Mouse (Mus musculus): ENCODE measurements at regions not wholly inside any gene's neighbourhood (a gene's known extent, or its start where the extent isn't known, plus 50 kb on each side); places are given as distances from the start of the nearest gene placed in this dataset.

DNA sequence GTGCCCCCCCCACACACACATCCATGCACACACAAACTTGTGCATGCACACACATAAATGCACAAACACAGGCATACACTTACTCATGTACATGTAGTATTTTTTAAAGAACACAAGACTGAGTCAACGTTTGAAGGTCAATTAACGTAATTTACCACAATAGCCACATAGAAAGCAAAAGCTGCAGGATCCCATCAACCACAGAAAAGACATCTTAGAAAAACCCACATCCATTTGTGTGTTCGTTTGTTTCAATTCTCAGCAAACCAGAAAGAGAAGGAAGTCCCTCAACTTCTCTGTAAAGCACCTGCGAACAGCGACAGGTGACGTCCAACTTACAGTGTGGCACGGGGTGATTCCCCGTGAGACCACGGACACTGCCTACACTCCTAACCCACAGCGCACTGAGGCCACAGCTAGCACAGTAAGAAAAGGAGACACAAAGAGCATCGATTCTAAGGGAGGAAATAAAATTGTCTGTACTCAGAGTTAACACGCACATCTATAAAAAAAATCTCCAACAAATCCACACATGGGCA, 53.8 kb downstream of the Dio3 start:
- H3K4me1 ChIP-seq (replicated peaks; ENCODE audit: low read depth, low read length) = no peaks in the 10 kb centered on the region
- no peaks in the 10 kb centered on the region for H3K36me3 ChIP-seq (ENCODE audit: insufficient read depth, low read length)
- peaks cover 52% of the 10 kb centered on the region for H3K9me3 ChIP-seq (ENCODE audit: low read length)
- no peak overlapping the region for H3K4me3 ChIP-seq (replicated peaks; ENCODE audit: low read length)
- TF ChIP-seq CTCF (conservative IDR thresholded peaks at IDR 0.05; ENCODE audit: low read length) = no peak
- no peak for TF ChIP-seq NANOG (IDR thresholded peaks at IDR 0.05; ENCODE audit: borderline replicate concordance, low read length)
- TF ChIP-seq POU5F1 (IDR thresholded peaks at IDR 0.05; ENCODE audit: borderline replicate concordance, low read length) = no peak
- 0 out of 2 replicates have a peak, but pooled peaks cover 4% of the 10 kb centered on the region for H3K27me3 ChIP-seq (ENCODE audit: insufficient read depth, low read length)

DNA sequence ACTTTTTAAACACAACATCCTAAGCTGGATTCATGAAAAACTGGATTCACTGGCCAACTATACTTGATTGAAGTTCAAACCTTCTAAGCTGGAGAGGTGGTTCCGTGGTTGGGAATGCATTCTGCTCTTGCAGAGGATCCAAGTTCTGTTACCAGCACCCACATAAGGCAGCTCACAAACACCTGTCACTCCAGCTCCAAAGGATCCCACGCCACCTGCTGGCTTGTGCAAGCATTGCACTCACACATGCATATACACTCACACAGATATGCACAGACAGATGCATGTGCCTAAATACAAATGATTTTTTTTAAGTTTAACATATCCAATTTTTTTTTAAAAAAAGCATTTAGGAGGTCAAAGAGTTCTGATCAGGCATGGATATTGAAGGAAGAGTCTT, 55.7 kb downstream of the Dio3 start:
- Histone ChIP-seq H3K4me3 (replicated peaks; ENCODE audit: low read length) (no peak overlapping the region), H3K36me3 (ENCODE audit: insufficient read depth, low read length) (no peaks in the 10 kb centered on the region), H3K4me1 (replicated peaks; ENCODE audit: low read depth, low read length) (no peaks in the 10 kb centered on the region), H3K27me3 (ENCODE audit: insufficient read depth, low read length) (no peaks in the 10 kb centered on the region), H3K9me3 (ENCODE audit: low read length) (peaks cover 52% of the 10 kb centered on the region)
- TF ChIP-seq POU5F1 (IDR thresholded peaks at IDR 0.05; ENCODE audit: borderline replicate concordance, low read length) = no peak
- TF ChIP-seq NANOG (IDR thresholded peaks at IDR 0.05; ENCODE audit: borderline replicate concordance, low read length) = no peak
- TF ChIP-seq CTCF (conservative IDR thresholded peaks at IDR 0.05; ENCODE audit: low read length) = peak; percentile 48

DNA sequence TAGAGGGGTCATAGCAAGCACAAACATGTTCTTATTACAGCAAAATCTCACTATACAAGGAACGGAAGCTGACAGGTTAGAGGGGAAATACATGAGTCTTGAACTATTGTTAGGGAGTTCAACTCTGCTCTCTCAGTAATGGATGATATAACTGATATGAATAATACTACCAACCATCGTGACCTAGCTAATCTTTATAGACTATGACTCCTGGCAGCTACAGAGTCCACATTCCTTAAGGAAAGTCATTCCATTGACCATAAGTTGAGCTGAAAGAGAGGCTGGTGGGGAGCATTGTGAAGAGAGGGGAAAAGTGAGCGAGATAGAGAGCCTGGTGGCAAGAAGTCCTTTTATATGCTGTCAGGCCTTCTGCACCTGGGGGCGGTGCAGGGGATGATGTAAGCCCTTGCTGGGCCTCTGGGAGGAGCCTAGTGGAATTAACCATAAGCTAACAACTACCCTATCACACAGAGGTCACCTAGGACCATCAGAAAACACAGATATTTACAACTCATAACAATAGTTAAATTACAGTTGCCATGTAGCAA, 65.5 kb downstream of the Dio3 start:
- H3K36me3 ChIP-seq (ENCODE audit: insufficient read depth, low read length) = no peaks in the 10 kb centered on the region
- H3K4me3 ChIP-seq (replicated peaks; ENCODE audit: low read length) = no peak overlapping the region
- H3K27me3 ChIP-seq (ENCODE audit: insufficient read depth, low read length) = no peaks in the 10 kb centered on the region
- H3K9me3 ChIP-seq (ENCODE audit: low read length) = peaks cover 29% of the 10 kb centered on the region
- TF ChIP-seq NANOG (IDR thresholded peaks at IDR 0.05; ENCODE audit: borderline replicate concordance, low read length) = no peak
- no peak for TF ChIP-seq CTCF (conservative IDR thresholded peaks at IDR 0.05; ENCODE audit: low read length)
- TF ChIP-seq POU5F1 (IDR thresholded peaks at IDR 0.05; ENCODE audit: borderline replicate concordance, low read length) = no peak
- peaks cover 10% of the 10 kb centered on the region for H3K4me1 ChIP-seq (replicated peaks; ENCODE audit: low read depth, low read length)

DNA sequence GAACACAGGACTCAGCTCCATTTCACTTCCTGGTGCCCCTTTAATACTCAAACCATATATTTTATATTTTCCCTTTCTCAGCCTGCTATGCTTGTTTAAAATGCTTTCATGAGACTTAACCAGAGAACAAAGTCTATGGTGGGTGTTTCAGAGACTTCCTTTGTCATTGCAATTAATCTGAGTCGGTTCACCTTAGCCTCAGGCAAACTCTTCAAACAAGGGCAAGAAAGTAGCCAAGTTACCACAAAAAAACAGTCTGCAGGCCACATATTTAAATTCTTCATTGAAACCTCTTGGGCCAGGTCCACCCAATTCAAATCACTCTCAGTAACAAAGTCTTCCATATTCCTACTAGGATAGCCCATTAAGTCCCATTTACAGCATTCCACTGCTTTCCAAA, 70.8 kb downstream of the Dio3 start:
- TF ChIP-seq NANOG (IDR thresholded peaks at IDR 0.05; ENCODE audit: borderline replicate concordance, low read length) (no peak), CTCF (conservative IDR thresholded peaks at IDR 0.05; ENCODE audit: low read length) (no peak), POU5F1 (IDR thresholded peaks at IDR 0.05; ENCODE audit: borderline replicate concordance, low read length) (no peak)
- Histone ChIP-seq H3K36me3 (ENCODE audit: insufficient read depth, low read length) (no peaks in the 10 kb centered on the region), H3K4me1 (replicated peaks; ENCODE audit: low read depth, low read length) (peaks cover 36% of the 10 kb centered on the region), H3K9me3 (ENCODE audit: low read length) (peaks cover 11% of the 10 kb centered on the region; the same call in 1 of the 2 replicates), H3K4me3 (replicated peaks; ENCODE audit: low read length) (no peak overlapping the region), H3K27me3 (ENCODE audit: insufficient read depth, low read length) (no peaks in the 10 kb centered on the region)

DNA sequence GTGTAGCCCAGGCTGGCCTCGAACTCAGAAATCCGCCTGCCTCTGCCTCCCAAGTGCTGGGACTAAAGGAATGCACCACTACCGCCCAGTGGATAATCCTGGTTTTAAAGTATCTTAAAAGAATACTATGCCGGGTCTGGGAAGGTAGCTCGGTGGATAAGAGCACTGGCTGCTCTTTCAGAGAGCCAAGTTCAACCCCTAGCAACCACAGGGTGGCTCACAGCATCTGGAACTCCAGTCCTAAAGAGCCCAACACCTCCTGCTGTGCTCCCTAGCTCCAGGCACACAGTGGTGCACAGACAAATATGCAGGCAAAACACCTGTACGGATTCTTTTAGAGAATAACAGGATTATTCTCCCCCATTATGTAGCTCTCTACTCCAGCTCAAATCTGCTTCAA, 77.0 kb downstream of the Dio3 start:
- TF ChIP-seq CTCF (conservative IDR thresholded peaks at IDR 0.05; ENCODE audit: low read length) = no peak
- TF ChIP-seq POU5F1 (IDR thresholded peaks at IDR 0.05; ENCODE audit: borderline replicate concordance, low read length) = no peak

DNA sequence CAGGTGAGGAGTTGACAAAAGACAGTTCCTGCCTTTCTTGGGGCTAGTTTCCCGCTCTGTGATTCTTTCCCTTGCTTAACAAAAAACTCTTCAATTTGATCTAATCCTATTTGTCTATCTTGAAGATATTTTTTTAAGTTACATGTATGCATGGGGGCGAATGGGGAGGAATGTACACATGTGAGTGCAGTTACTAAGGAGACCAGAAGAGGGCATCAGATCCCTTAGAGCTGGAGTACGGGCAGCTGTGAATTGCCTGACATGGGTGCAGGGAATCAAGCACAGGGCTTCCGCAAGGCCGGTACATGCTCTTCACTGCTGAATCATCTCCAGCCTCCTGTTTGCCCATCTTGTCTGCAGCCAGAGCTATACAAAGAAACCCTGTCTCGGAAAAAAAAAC, 79.8 kb upstream of the Ppp2r5c start:
- H3K27me3 ChIP-seq (ENCODE audit: insufficient read depth, low read length) = peaks cover 15% of the 10 kb centered on the region
- peaks cover 10% of the 10 kb centered on the region for H3K4me1 ChIP-seq (replicated peaks; ENCODE audit: low read depth, low read length)
- no peaks in the 10 kb centered on the region for H3K36me3 ChIP-seq (ENCODE audit: insufficient read depth, low read length)
- TF ChIP-seq CTCF (conservative IDR thresholded peaks at IDR 0.05; ENCODE audit: low read length) = peak; percentile 54
- no peak for TF ChIP-seq POU5F1 (IDR thresholded peaks at IDR 0.05; ENCODE audit: borderline replicate concordance, low read length)
- peaks cover 10% of the 10 kb centered on the region for H3K9me3 ChIP-seq (ENCODE audit: low read length)
- H3K4me3 ChIP-seq (replicated peaks; ENCODE audit: low read length) = no peak overlapping the region

More for the DNA sequence above, 77.0 kb downstream of the Dio3 start:
- no peaks in the 10 kb centered on the region for H3K27me3 ChIP-seq (ENCODE audit: insufficient read depth, low read length)
- H3K9me3 ChIP-seq (ENCODE audit: low read length) = no peaks in the 10 kb centered on the region
- no peak overlapping the region for H3K4me3 ChIP-seq (replicated peaks; ENCODE audit: low read length)
- H3K36me3 ChIP-seq (ENCODE audit: insufficient read depth, low read length) = no peaks in the 10 kb centered on the region
- peaks cover 16% of the 10 kb centered on the region for H3K4me1 ChIP-seq (replicated peaks; ENCODE audit: low read depth, low read length)

DNA sequence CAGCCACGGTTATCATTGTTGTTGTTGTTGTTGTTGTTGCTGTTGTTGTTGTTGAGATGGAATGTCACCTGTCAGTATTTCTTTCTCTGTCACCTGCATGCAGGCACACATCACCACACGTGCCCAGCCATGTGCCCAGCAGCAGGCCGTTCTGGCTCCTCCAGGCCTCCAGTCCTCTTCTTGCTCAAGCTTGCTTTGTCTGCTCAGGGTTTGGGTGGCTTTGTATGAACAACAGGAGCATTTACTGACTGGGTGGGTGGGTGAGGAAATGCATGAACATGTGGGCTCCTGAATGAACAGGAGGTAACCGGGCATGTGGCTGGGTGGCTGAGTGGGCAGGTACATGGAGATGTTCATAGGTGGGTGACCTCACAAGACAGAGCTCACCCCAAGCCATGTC, 79.1 kb upstream of the Ppp2r5c start:
- peaks cover 23% of the 10 kb centered on the region for H3K27me3 ChIP-seq (ENCODE audit: insufficient read depth, low read length)
- peaks cover 13% of the 10 kb centered on the region for H3K4me1 ChIP-seq (replicated peaks; ENCODE audit: low read depth, low read length)
- no peaks in the 10 kb centered on the region for H3K36me3 ChIP-seq (ENCODE audit: insufficient read depth, low read length)
- peaks cover 7% of the 10 kb centered on the region for H3K9me3 ChIP-seq (ENCODE audit: low read length)
- no peak overlapping the region for H3K4me3 ChIP-seq (replicated peaks; ENCODE audit: low read length)
- TF ChIP-seq CTCF (conservative IDR thresholded peaks at IDR 0.05; ENCODE audit: low read length) (no peak), POU5F1 (IDR thresholded peaks at IDR 0.05; ENCODE audit: borderline replicate concordance, low read length) (no peak), NANOG (IDR thresholded peaks at IDR 0.05; ENCODE audit: borderline replicate concordance, low read length) (no peak)

DNA sequence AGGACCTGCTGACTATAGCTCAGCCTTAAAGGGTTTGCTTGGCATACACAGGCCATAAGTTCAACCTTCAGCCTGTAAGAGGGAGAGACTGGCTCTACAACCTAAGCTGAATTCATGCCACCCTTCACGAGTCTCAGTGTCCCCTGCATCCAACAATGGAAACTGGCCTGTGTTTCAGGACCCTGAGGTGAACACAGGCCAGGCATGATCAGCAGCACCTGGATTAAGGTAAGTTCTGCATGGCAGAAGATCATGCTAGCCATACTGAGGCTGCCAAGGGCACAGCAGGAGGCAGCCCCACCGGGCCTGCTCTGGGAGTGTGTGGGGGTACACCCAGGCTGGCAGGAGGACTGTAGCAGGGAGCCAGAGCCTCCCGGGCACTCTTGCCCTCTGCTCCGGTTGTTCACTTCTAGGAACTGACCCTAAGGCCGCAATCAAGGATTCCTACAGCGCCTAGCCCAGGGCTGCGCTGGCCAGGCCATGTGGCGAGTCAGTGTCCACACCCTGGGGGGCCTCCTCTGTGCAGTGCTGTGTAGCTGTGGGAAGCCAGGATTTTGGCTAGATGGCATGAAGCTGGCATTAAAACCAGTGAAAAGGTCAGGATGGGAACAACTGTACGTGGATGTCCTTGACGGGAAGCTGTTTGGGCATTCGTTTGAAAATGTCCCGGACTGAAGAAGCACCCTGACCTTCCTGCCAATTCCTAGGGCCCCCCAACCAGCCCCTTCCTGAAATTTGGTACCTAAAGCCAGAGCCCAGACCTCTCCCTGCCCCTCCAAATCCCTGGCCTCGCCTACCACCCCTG, 74.8 kb upstream of the Ppp2r5c start:
- Histone ChIP-seq H3K4me3 (replicated peaks; ENCODE audit: low read length) (no peak overlapping the region), H3K36me3 (ENCODE audit: insufficient read depth, low read length) (no peaks in the 10 kb centered on the region), H3K27me3 (ENCODE audit: insufficient read depth, low read length) (peaks cover 53% of the 10 kb centered on the region), H3K9me3 (ENCODE audit: low read length) (no peaks in the 10 kb centered on the region), H3K4me1 (replicated peaks; ENCODE audit: low read depth, low read length) (peaks cover 19% of the 10 kb centered on the region)
- TF ChIP-seq POU5F1 (IDR thresholded peaks at IDR 0.05; ENCODE audit: borderline replicate concordance, low read length) (no peak), CTCF (conservative IDR thresholded peaks at IDR 0.05; ENCODE audit: low read length) (no peak)

Data from E14TG2a.4 (cell line).